Mouse (Mus musculus) CH12.LX (cell line): ENCODE measurements around the gene 4930564D02Rik. TPM values are rescaled to one million over a fixed set of nuclear protein-coding genes. Genes with fewer than 3 reads are reported as not detected.

Experiments
- DNase-seq: peaks from one replicate; pipeline ENCODE4 v3.0.0-alpha.2; 2013; ENCODE audit errors: extremely low read depth
- H3K27ac ChIP-seq: 2 replicates; pipeline ENCODE4 v1.5.1; 2012; ENCODE audit warnings: low read depth, mild to moderate bottlenecking, control low read depth, moderate library complexity; ENCODE audit not compliant: insufficient read depth
- H3K27me3 ChIP-seq: replicated peaks from 2 replicates; pipeline ENCODE3; 2012; ENCODE audit warnings: inconsistent platforms
- H3K36me3 ChIP-seq, 2 experiments: replicated peaks in 1 of 2; 2 replicates each; pipeline versions ENCODE3 to v1.6.1; 2012; ENCODE audit warnings: inconsistent platforms in 1 of 2, low read length in 1 of 2, mild to moderate bottlenecking in 1 of 2, mixed read lengths in 1 of 2, moderate library complexity in 1 of 2; ENCODE audit not compliant: control insufficient read depth in 1 of 2, insufficient read depth in 1 of 2
- H3K4me1 ChIP-seq, 2 experiments: 2 replicates each; pipeline ENCODE4 v1.6.1; 2012; ENCODE audit warnings: inconsistent platforms in 1 of 2, moderate library complexity in 1 of 2; ENCODE audit not compliant: insufficient read depth in 2 of 2, control insufficient read depth in 1 of 2
- H3K4me2 ChIP-seq: 2 replicates; pipeline ENCODE4 v1.6.1; 2012; ENCODE audit warnings: low read depth, mild to moderate bottlenecking, control low read depth; ENCODE audit not compliant: poor library complexity, insufficient read depth, severe bottlenecking
- H3K4me3 ChIP-seq, 3 experiments: fragments of 150-350 bp in 1 of 3; sonication (generic) in 1 of 3; replicated peaks in 1 of 3; 2 replicates each; pipeline versions ENCODE3 to v1.5.1; 2011 to 2012; ENCODE audit warnings: low read depth in 2 of 3, low read length in 2 of 3, mild to moderate bottlenecking in 2 of 3, moderate library complexity in 2 of 3, control low read depth in 1 of 3, improper control_type of control experiment in 1 of 3, inconsistent platforms in 1 of 3, mixed read lengths in 1 of 3; ENCODE audit not compliant: poor library complexity in 1 of 3
- H3K79me2 ChIP-seq: replicated peaks from 2 replicates; pipeline ENCODE4 v1.6.1; 2012; ENCODE audit warnings: mild to moderate bottlenecking, moderate library complexity; ENCODE audit not compliant: control insufficient read depth, poor library complexity, insufficient read depth, severe bottlenecking; ENCODE audit errors: extremely low read depth
- H3K9ac ChIP-seq: 2 replicates; pipeline ENCODE4 v1.6.1; 2012; ENCODE audit warnings: low read depth, mild to moderate bottlenecking, control low read depth, moderate library complexity; ENCODE audit not compliant: insufficient read depth
- H3K9me3 ChIP-seq: replicated peaks from 2 replicates; pipeline ENCODE3; 2012; ENCODE audit warnings: low read length, inconsistent platforms, mixed read lengths
- BHLHE40 ChIP-seq: IDR thresholded peaks from 2 replicates; pipeline ENCODE4 v1.6.1; 2011; ENCODE audit warnings: mild to moderate bottlenecking, low read depth, low read length, improper control_type of control experiment
- CTCF ChIP-seq, 2 experiments: IDR thresholded peaks in 1 of 2; conservative IDR thresholded peaks in 1 of 2; 2 replicates each; pipeline ENCODE4 v1.5.1; 2011 to 2012; ENCODE audit warnings: low read depth in 2 of 2, low read length in 2 of 2, improper control_type of control experiment in 1 of 2, inconsistent platforms in 1 of 2, mild to moderate bottlenecking in 1 of 2, moderate library complexity in 1 of 2
- ELF1 ChIP-seq: IDR thresholded peaks from 2 replicates; pipeline ENCODE4 v1.6.1; 2014; ENCODE audit warnings: low read depth, mild to moderate bottlenecking, inconsistent platforms, low read length, improper control_type of control experiment
- IRF4 ChIP-seq: IDR thresholded peaks from 2 replicates; pipeline ENCODE4 v1.6.1; 2014; ENCODE audit warnings: low read depth, mild to moderate bottlenecking, inconsistent platforms, low read length, improper control_type of control experiment
- MXI1 ChIP-seq: IDR thresholded peaks from 2 replicates; pipeline ENCODE4 v1.6.1; 2011; ENCODE audit warnings: mild to moderate bottlenecking, low read depth, low read length, improper control_type of control experiment
- NRF1 ChIP-seq: IDR thresholded peaks from 2 replicates; pipeline ENCODE4 v1.6.1; 2014; ENCODE audit warnings: low read depth, mild to moderate bottlenecking, inconsistent platforms, low read length, improper control_type of control experiment, moderate library complexity
- POLR2AphosphoS2 ChIP-seq: IDR thresholded peaks from 2 replicates; pipeline ENCODE4 v1.6.1; 2011; ENCODE audit warnings: low read depth, low read length, improper control_type of control experiment
- RAD21 ChIP-seq: IDR thresholded peaks from 2 replicates; pipeline ENCODE4 v1.6.1; 2011; ENCODE audit warnings: low read depth, mild to moderate bottlenecking, low read length, improper control_type of control experiment, moderate library complexity
- SMC3 ChIP-seq: IDR thresholded peaks from 2 replicates; pipeline ENCODE4 v1.6.1; 2011; ENCODE audit warnings: low read depth, low read length, improper control_type of control experiment
- TCF12 ChIP-seq: IDR thresholded peaks from 2 replicates; pipeline ENCODE4 v1.6.1; 2014; ENCODE audit warnings: low read depth, mild to moderate bottlenecking, inconsistent platforms, low read length, improper control_type of control experiment
- USF1 ChIP-seq: IDR thresholded peaks from 2 replicates; pipeline ENCODE4 v1.6.1; 2014; ENCODE audit warnings: low read depth, mild to moderate bottlenecking, inconsistent platforms, low read length, improper control_type of control experiment
- USF2 ChIP-seq: conservative IDR thresholded peaks from 2 replicates; pipeline ENCODE4 v1.6.1; 2011; ENCODE audit warnings: low read depth, low read length, improper control_type of control experiment
- ZNF384 ChIP-seq: IDR thresholded peaks from 2 replicates; pipeline ENCODE4 v1.6.1; 2012; ENCODE audit warnings: low read depth, low read length, improper control_type of control experiment, inconsistent platforms
- dilution Hi-C: fragments of 300-500 bp; cut with MboI; formaldehyde crosslinking; loops from 2 replicates; pipeline ENCODE4 v1.14.3; 2020; ENCODE audit warnings: low sequenced_read_pairs; ENCODE audit not compliant: extremely low pct_unique_long_range_greater_than_20kb, extremely low pct_ligation_motif_present
- in situ Hi-C: fragments of 300-500 bp; cut with MboI; formaldehyde crosslinking; loops from 3 replicates; pipeline ENCODE4 v1.14.3; 2019; ENCODE audit warnings: low sequenced_read_pairs, low pct_ligation_motif_present, low pct_unique_long_range_greater_than_20kb, mixed read lengths
- polyA plus RNA-seq: library from polyadenylated mRNA; unstranded; fragments of >175 nt; gene quantifications from 2 replicates; pipeline ENCODE4 v1.2.1, GENCODE M21; 2012; ENCODE audit warnings: low read depth; ENCODE audit not compliant: insufficient read length
- total RNA-seq, 2 experiments: library from RNA; depleted of rRNA; stranded (reverse); fragments of 300-350 nt in 1 of 2; fragments of >200 nt in 1 of 2; gene quantifications; 2 replicates each; pipeline ENCODE4 v1.2.3; 2012 to 2014

Gene 4930564D02Rik
- total and polyA plus RNA-seq, 3 experiments, result not detected

GRCm38 (mm10) chr3:105078231-105078826 is 11.7 kb downstream of the 4930564D02Rik start:
- H3K9me3 ChIP-seq, result no peaks in the 10 kb centered on the region
- H3K79me2 ChIP-seq, result no peaks in the 10 kb centered on the region
- no peak overlapping the region for H3K27ac ChIP-seq
- TF ChIP-seq SMC3, result peak; percentile 38
- TF ChIP-seq RAD21, result peak; percentile 48
- TF ChIP-seq CTCF (conservative IDR thresholded peaks at IDR 0.05 in 1 of 2, IDR thresholded peaks at IDR 0.05 in 1 of 2; ENCODE audit: low read depth in 2 of 2, low read length in 2 of 2), result peak in 1 of 2 experiments; percentile 56; a peak in 2 of 4 replicates
- no peak for TF ChIP-seq POLR2AphosphoS2
- in situ Hi-C loops, result no loop called here
- no peaks in the 10 kb centered on the region for H3K27me3 ChIP-seq
- DNase-seq, result no peak
- no peak overlapping the region for H3K4me2 ChIP-seq
- H3K36me3 ChIP-seq, result no peaks in the 10 kb centered on the region
- 0 out of 4 replicates have a peak, but pooled peaks cover 0 to 5% of the 10 kb centered on the region in 2 experiments for H3K4me1 ChIP-seq
- dilution Hi-C loops, result no loop called here
- no peak overlapping the region for H3K4me3 ChIP-seq
- H3K9ac ChIP-seq, result no peak overlapping the region

- Histone ChIP-seq H3K79me2 (no peaks in the 10 kb centered on the region), H3K27me3 (no peaks in the 10 kb centered on the region), H3K9me3 (no peaks in the 10 kb centered on the region)
- dilution Hi-C loops, result no loop called here
- TF ChIP-seq MXI1 (no peak), ZNF384 (no peak), SMC3 (no peak), ELF1 (no peak), USF1 (no peak), CTCF (conservative IDR thresholded peaks at IDR 0.05 in 1 of 2, IDR thresholded peaks at IDR 0.05 in 1 of 2; ENCODE audit: low read depth in 2 of 2, low read length in 2 of 2) (no peak), NRF1 (no peak)
- TF ChIP-seq, all 38 proteins: peak for 0
- H3K4me1 ChIP-seq, result peaks cover 0 to 15% of the 10 kb centered on the region in 2 experiments; a peak in 2 of 4 replicates
- no peak overlapping the region for H3K27ac ChIP-seq
- in situ Hi-C loops, result no loop called here
- no peak overlapping the region for H3K4me2 ChIP-seq
- no peak for DNase-seq
- H3K36me3 ChIP-seq, result no peaks in the 10 kb centered on the region
- no peak overlapping the region for H3K9ac ChIP-seq
- H3K4me3 ChIP-seq, result no peak overlapping the region
Observed at GRCm38 (mm10) chr3:105087344-105087743, 20.7 kb downstream of the 4930564D02Rik start.

DNA sequence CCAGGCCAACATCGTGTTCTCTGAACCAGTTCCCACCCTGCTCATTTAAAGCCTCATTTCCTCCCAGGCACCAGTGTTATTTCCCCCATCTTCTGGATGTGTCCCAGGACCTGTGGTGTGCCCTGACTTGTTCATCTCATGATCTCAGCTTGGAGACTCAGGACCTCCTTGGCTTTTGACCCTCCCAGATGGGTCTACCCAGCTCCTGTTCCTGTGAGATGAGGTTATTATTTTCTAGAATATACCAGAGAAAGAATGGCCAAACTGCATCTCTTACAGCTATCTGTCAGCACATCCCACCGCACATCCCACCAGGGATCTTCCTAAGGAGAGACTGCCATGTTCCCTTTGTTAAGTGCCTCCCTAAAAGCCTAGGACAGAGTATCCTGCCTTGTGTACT is 22.0 kb downstream of the 4930564D02Rik start:
- no peak for DNase-seq
- TF ChIP-seq IRF4 (no peak), MXI1 (no peak), POLR2AphosphoS2 (no peak), ZNF384 (no peak), NRF1 (no peak), RAD21 (no peak), USF1 (no peak), TCF12 (no peak), BHLHE40 (no peak), CTCF (conservative IDR thresholded peaks at IDR 0.05 in 1 of 2, IDR thresholded peaks at IDR 0.05 in 1 of 2; ENCODE audit: low read depth in 2 of 2, low read length in 2 of 2) (no peak), USF2 (no peak), ELF1 (no peak)

More for the DNA sequence above, 22.0 kb downstream of the 4930564D02Rik start:
- Histone ChIP-seq H3K9me3 (no peaks in the 10 kb centered on the region), H3K9ac (no peak overlapping the region), H3K27ac (no peak overlapping the region), H3K79me2 (no peaks in the 10 kb centered on the region), H3K27me3 (no peaks in the 10 kb centered on the region), H3K4me2 (no peak overlapping the region), H3K36me3 (no peaks in the 10 kb centered on the region), H3K4me3 (no peak overlapping the region), H3K4me1 (peaks cover 0 to 15% of the 10 kb centered on the region in 2 experiments; a peak in 2 of 4 replicates)
- in situ Hi-C loops, result no loop called here
- dilution Hi-C loops, result no loop called here
